Mouse (Mus musculus): ENCODE data around the gene Rtn4.
"Not testable (repeated sequence)": the region's sequence is repeated elsewhere in the genome, so short reads cannot be mapped to it uniquely, and the experiment has no call there.

The Rtn4 gene

GRCm38 (mm10) chr11:29709512-29709911, 16.8 kb downstream of the Rtn4 start:
- CTCF ChIA-PET = no interaction called here

GRCm38 (mm10) chr11:29714114-29714513, 21.4 kb downstream of the Rtn4 start:
- CTCF ChIA-PET = no interaction called here

- CTCF ChIA-PET = no interaction called here
Observed at GRCm38 (mm10) chr11:29714789-29715188, 22.0 kb downstream of the Rtn4 start.

- CTCF ChIA-PET = no interaction called here
Observed at GRCm38 (mm10) chr11:29715499-29715898, 22.8 kb downstream of the Rtn4 start.

GRCm38 (mm10) chr11:29718541-29718940, 25.8 kb downstream of the Rtn4 start:
- CTCF ChIA-PET = no interaction called here

GRCm38 (mm10) chr11:29719597-29719996, 26.9 kb downstream of the Rtn4 start:
- CTCF ChIA-PET = interaction anchor here (0.6 kb wide), 1 partner anchor 55 kb away, joined by 5 read pairs; no protein-coding TSS in a partner anchor

- CTCF ChIA-PET = no interaction called here
Observed at GRCm38 (mm10) chr11:29724213-29724612, 31.5 kb downstream of the Rtn4 start.

- CTCF ChIA-PET = no interaction called here
Observed at GRCm38 (mm10) chr11:29725167-29725566, 32.4 kb downstream of the Rtn4 start.

GRCm38 (mm10) chr11:29725610-29726009, 32.9 kb downstream of the Rtn4 start:
- CTCF ChIA-PET = no interaction called here

GRCm38 (mm10) chr11:29727901-29728300, 35.2 kb downstream of the Rtn4 start:
- CTCF ChIA-PET = no interaction called here

- CTCF ChIA-PET = no interaction called here
Observed at GRCm38 (mm10) chr11:29739752-29740151, 47.0 kb downstream of the Rtn4 start.

- CTCF ChIA-PET = no interaction called here
Observed at GRCm38 (mm10) chr11:29744760-29745430, 52.1 kb downstream of the Rtn4 start.

- CTCF ChIA-PET = no interaction called here
Observed at GRCm38 (mm10) chr11:29745513-29745912, 52.8 kb downstream of the Rtn4 start.

- CTCF ChIA-PET = no interaction called here
Observed at GRCm38 (mm10) chr11:29746203-29746602, 53.5 kb downstream of the Rtn4 start.

- CTCF ChIA-PET = no interaction called here
Observed at GRCm38 (mm10) chr11:29747365-29747764, 54.6 kb downstream of the Rtn4 start.

GRCm38 (mm10) chr11:29747881-29748280, 55.1 kb downstream of the Rtn4 start:
- CTCF ChIA-PET = interaction anchor here (0.7 kb wide), 1 partner anchor 461 kb away, joined by 6 read pairs; no protein-coding TSS in a partner anchor

- CTCF ChIA-PET = no interaction called here
Observed at GRCm38 (mm10) chr11:29748750-29749467, 56.2 kb downstream of the Rtn4 start.

GRCm38 (mm10) chr11:29749468-29749829, 56.7 kb downstream of the Rtn4 start:
- CTCF ChIA-PET = no interaction called here

- CTCF ChIA-PET = no interaction called here
Observed at GRCm38 (mm10) chr11:29751013-29751412, 58.3 kb downstream of the Rtn4 start.

GRCm38 (mm10) chr11:29751648-29752611, 59.2 kb downstream of the Rtn4 start:
- CTCF ChIA-PET = no interaction called here

- CTCF ChIA-PET = not testable (repeated sequence)
Observed at GRCm38 (mm10) chr11:29756007-29756406, 63.3 kb downstream of the Rtn4 start.

- CTCF ChIA-PET = no interaction called here
Observed at GRCm38 (mm10) chr11:29758617-29759016, 65.9 kb downstream of the Rtn4 start.

Measured in spleen, embryonic (tissue).